Comparison of ENCODE assay signal across 8 mouse cellular contexts in the genomic region with DNA sequence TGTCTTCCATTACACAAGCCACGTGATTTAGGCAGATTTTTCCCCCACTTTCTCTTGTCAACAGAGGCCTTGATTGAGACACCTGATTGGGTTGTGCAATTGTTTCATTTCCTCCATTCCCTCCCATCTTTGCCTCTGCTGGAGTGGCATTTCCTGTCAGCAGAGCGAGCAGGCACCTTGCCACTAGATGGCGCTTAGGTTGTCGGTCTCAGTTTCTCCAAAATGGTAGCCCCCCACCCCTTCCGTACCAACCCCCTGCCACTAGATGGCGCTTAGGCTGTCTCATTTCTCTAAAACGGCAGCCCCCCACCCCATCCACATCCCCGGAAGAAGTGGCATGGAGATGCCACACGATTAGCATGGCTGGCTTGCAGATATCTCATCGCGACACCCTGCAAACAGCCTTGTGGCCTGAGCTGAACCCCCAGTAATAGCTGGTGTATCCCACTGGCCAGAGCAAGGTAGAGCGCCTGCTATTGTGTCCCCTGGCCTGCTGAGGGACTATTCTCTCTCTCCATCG. TPM values are rescaled to one million over a fixed set of nuclear protein-coding genes. Genes with fewer than 3 reads are reported as not detected.
DNase-seq lines count a peak whose midpoint lies in the region; ATAC-seq and TF ChIP-seq lines count a peak whose summit lies in the region.

No protein-coding gene starts in this region.

- H3K4me1 ChIP-seq in forebrain, embryonic 15.5 days = 0 out of 2 replicates have a peak, but pooled peaks cover 4% of the 10 kb centered on the region
- 0 out of 2 replicates have a peak, but pooled peaks cover 4% of the 10 kb centered on the region for H3K4me1 ChIP-seq in hindbrain, embryonic 14.5 days (replicated peaks; ENCODE audit: control insufficient read depth, insufficient read depth, low read length)
- 0 out of 2 replicates have a peak, but pooled peaks cover 2% of the 10 kb centered on the region for H3K4me1 ChIP-seq in midbrain, postnatal 0 days (ENCODE audit: insufficient read depth, low read length)

- peak; percentile 93 for TF ChIP-seq CTCF in midbrain, postnatal 0 days (IDR thresholded peaks at IDR 0.05)

- no peaks in the 10 kb centered on the region for H3K9me3 ChIP-seq in forebrain, embryonic 15.5 days
- H3K9me3 ChIP-seq in hindbrain, embryonic 14.5 days (ENCODE audit: control insufficient read depth, low read length) = no peaks in the 10 kb centered on the region
- H3K9me3 ChIP-seq in midbrain, postnatal 0 days (ENCODE audit: low read length) = no peaks in the 10 kb centered on the region

- no peak overlapping the region for H3K27ac ChIP-seq in forebrain, embryonic 15.5 days (replicated peaks)
- H3K27ac ChIP-seq in hindbrain, embryonic 14.5 days = no peak overlapping the region
- H3K27ac ChIP-seq in midbrain, postnatal 0 days (ENCODE audit: low read depth, low read length) = no peak overlapping the region

- H3K4me2 ChIP-seq in forebrain, embryonic 15.5 days (replicated peaks) = 0 out of 2 replicates have a peak overlapping the region, but pooled peaks have one; percentile 2
- peak overlapping the region; percentile 31 for H3K4me2 ChIP-seq in hindbrain, embryonic 14.5 days (replicated peaks)
- 0 out of 2 replicates have a peak overlapping the region, but pooled peaks have one; percentile 15 for H3K4me2 ChIP-seq in midbrain, postnatal 0 days (ENCODE audit: low read depth, low read length, poor library complexity, severe bottlenecking)

- H3K27me3 ChIP-seq in forebrain, embryonic 15.5 days = no peaks in the 10 kb centered on the region
- H3K27me3 ChIP-seq in hindbrain, embryonic 14.5 days (ENCODE audit: control insufficient read depth, insufficient read depth, low read length) = no peaks in the 10 kb centered on the region
- H3K27me3 ChIP-seq in midbrain, postnatal 0 days (ENCODE audit: insufficient read depth, low read length) = no peaks in the 10 kb centered on the region

- no peak overlapping the region for H3K9ac ChIP-seq in forebrain, embryonic 15.5 days (replicated peaks)
- H3K9ac ChIP-seq in hindbrain, embryonic 14.5 days = no peak overlapping the region
- no peak overlapping the region for H3K9ac ChIP-seq in midbrain, postnatal 0 days (replicated peaks; ENCODE audit: low read length, poor library complexity, severe bottlenecking)

- H3K4me3 ChIP-seq in forebrain, embryonic 15.5 days = no peak overlapping the region
- no peak overlapping the region for H3K4me3 ChIP-seq in hindbrain, embryonic 14.5 days (replicated peaks; ENCODE audit: low read length)
- no peak overlapping the region for H3K4me3 ChIP-seq in midbrain, postnatal 0 days (ENCODE audit: low read depth, low read length)

- H3K36me3 ChIP-seq in forebrain, embryonic 15.5 days = no peaks in the 10 kb centered on the region
- H3K36me3 ChIP-seq in hindbrain, embryonic 14.5 days (replicated peaks; ENCODE audit: control insufficient read depth, insufficient read depth) = no peaks in the 10 kb centered on the region
- no peaks in the 10 kb centered on the region for H3K36me3 ChIP-seq in midbrain, postnatal 0 days (ENCODE audit: insufficient read depth, low read length)

- WGBS in forebrain, embryonic 15.5 days = 37% methylated on average over 13 of the region's 13 CpGs
- 36% methylated on average over 13 of the region's 13 CpGs for WGBS in hindbrain, embryonic 14.5 days
- WGBS in midbrain, postnatal 0 days = 39% methylated on average over 13 of the region's 13 CpGs

- DNase-seq in kidney, adult 9 months = peak; percentile 25
- no peak for DNase-seq in kidney, adult 11 months
- peak; percentile 57 for DNase-seq in adrenal gland, postnatal 25 days
- DNase-seq in hindbrain, embryonic 14.5 days (ENCODE audit: low spot score) = peak; percentile 88
- DNase-seq in liver = peak; percentile 63
- peak; percentile 90 for DNase-seq in midbrain, postnatal 0 days (ENCODE audit: low spot score)
- DNase-seq in testis, postnatal 14 days (ENCODE audit: low spot score) = peak; percentile 63

- peak; percentile 71 for ATAC-seq in forebrain, embryonic 15.5 days (replicated peaks)
- peak; percentile 61 for ATAC-seq in hindbrain, embryonic 14.5 days (ENCODE audit: low FRiP score)
- peak; percentile 49; the same call in 1 of the 2 replicates for ATAC-seq in midbrain, postnatal 0 days (ENCODE audit: low FRiP score)

RNA-seq across cellular contexts. Expression of a gene that starts 18.8 kb away (rescaled TPM):
- 0.61 and 1.1 TPM in 2 replicates for total RNA-seq in adrenal gland, postnatal 25 days (2021)
- 10.7 and 13.0 TPM in 2 replicates for polyA plus RNA-seq in forebrain, embryonic 15.5 days (2015; fragmentation: Nextera tagmentation; extraction: Ambion mirVana)
- 3.4 and 5.1 TPM in 2 replicates for polyA plus RNA-seq in hindbrain, embryonic 14.5 days (2014; fragmentation: Nextera tagmentation; extraction: Ambion mirVana)
- total RNA-seq in midbrain, postnatal 0 days (2014; rRNA removed) = 2.4 and 3.0 TPM in 2 replicates
- polyA plus RNA-seq in midbrain, postnatal 0 days (2015; fragmentation: Nextera tagmentation; extraction: Ambion mirVana) = 2.8 TPM in 2 replicates
